Mouse (Mus musculus) CH12.LX (cell line): Measurements from ENCODE around the gene Ube2l3.

Experiments
- BHLHE40 ChIP-seq: IDR thresholded peaks from 2 replicates; pipeline ENCODE4 v1.6.1; 2011; ENCODE audit warnings: mild to moderate bottlenecking, low read depth, low read length, improper control_type of control experiment
- CTCF ChIP-seq, 2 experiments: IDR thresholded peaks in 1 of 2; conservative IDR thresholded peaks in 1 of 2; 2 replicates each; pipeline ENCODE4 v1.5.1; 2011 to 2012; ENCODE audit warnings: low read depth in 2 of 2, low read length in 2 of 2, improper control_type of control experiment in 1 of 2, inconsistent platforms in 1 of 2, mild to moderate bottlenecking in 1 of 2, moderate library complexity in 1 of 2
- EP300 ChIP-seq: IDR thresholded peaks from 2 replicates; pipeline ENCODE4 v1.6.1; 2011; ENCODE audit warnings: low read length, improper control_type of control experiment
- HCFC1 ChIP-seq: IDR thresholded peaks from 2 replicates; pipeline ENCODE4 v1.6.1; 2012; ENCODE audit warnings: low read depth, mild to moderate bottlenecking, inconsistent platforms, low read length, improper control_type of control experiment
- MAFK ChIP-seq: IDR thresholded peaks from 2 replicates; pipeline ENCODE4 v1.6.1; 2011; ENCODE audit warnings: low read length, improper control_type of control experiment; ENCODE audit not compliant: insufficient replicate concordance
- MAZ ChIP-seq: IDR thresholded peaks from 2 replicates; pipeline ENCODE4 v1.6.1; 2012; ENCODE audit warnings: low read depth, mild to moderate bottlenecking, inconsistent platforms, low read length, improper control_type of control experiment, moderate library complexity
- MEF2A ChIP-seq: IDR thresholded peaks from 2 replicates; pipeline ENCODE4 v1.6.1; 2014; ENCODE audit warnings: low read depth, mild to moderate bottlenecking, inconsistent platforms, low read length, improper control_type of control experiment, borderline replicate concordance
- MXI1 ChIP-seq: IDR thresholded peaks from 2 replicates; pipeline ENCODE4 v1.6.1; 2011; ENCODE audit warnings: mild to moderate bottlenecking, low read depth, low read length, improper control_type of control experiment
- POLR2A ChIP-seq: IDR thresholded peaks from 2 replicates; pipeline ENCODE4 v1.6.1; 2011; ENCODE audit warnings: low read depth, mild to moderate bottlenecking, improper control_type of control experiment, low read length
- POLR2AphosphoS2 ChIP-seq: IDR thresholded peaks from 2 replicates; pipeline ENCODE4 v1.6.1; 2011; ENCODE audit warnings: low read depth, low read length, improper control_type of control experiment
- TCF12 ChIP-seq: IDR thresholded peaks from 2 replicates; pipeline ENCODE4 v1.6.1; 2014; ENCODE audit warnings: low read depth, mild to moderate bottlenecking, inconsistent platforms, low read length, improper control_type of control experiment
- USF1 ChIP-seq: IDR thresholded peaks from 2 replicates; pipeline ENCODE4 v1.6.1; 2014; ENCODE audit warnings: low read depth, mild to moderate bottlenecking, inconsistent platforms, low read length, improper control_type of control experiment
- USF2 ChIP-seq: conservative IDR thresholded peaks from 2 replicates; pipeline ENCODE4 v1.6.1; 2011; ENCODE audit warnings: low read depth, low read length, improper control_type of control experiment
- ZC3H11A ChIP-seq: IDR thresholded peaks from 2 replicates; pipeline ENCODE4 v1.6.1; 2012; ENCODE audit warnings: low read depth, mild to moderate bottlenecking, inconsistent platforms, low read length, improper control_type of control experiment

- TF ChIP-seq TCF12, result no peak
- no peak for TF ChIP-seq MXI1
- no peak for TF ChIP-seq BHLHE40
- no peak for TF ChIP-seq POLR2AphosphoS2
- no peak for TF ChIP-seq EP300
- no peak for TF ChIP-seq ZC3H11A
- no peak for TF ChIP-seq MEF2A
- TF ChIP-seq USF1, result no peak
- no peak for TF ChIP-seq MAFK
- TF ChIP-seq MAZ, result no peak
- TF ChIP-seq CTCF (conservative IDR thresholded peaks at IDR 0.05 in 1 of 2, IDR thresholded peaks at IDR 0.05 in 1 of 2; ENCODE audit: low read depth in 2 of 2, low read length in 2 of 2), result no peak
- TF ChIP-seq USF2, result no peak
- TF ChIP-seq POLR2A, result no peak; the same call in 1 of the 2 replicates
- TF ChIP-seq HCFC1, result no peak
Measured at GRCm38 (mm10) chr16:17124119-17124870, 78.2 kb downstream of the Ube2l3 start.
